Mouse (Mus musculus) MEL (cell line): Measurements from ENCODE around the gene Cep170.

Experiments used
- CTCF ChIP-seq, 3 experiments: IDR thresholded peaks in 2 of 3; conservative IDR thresholded peaks in 1 of 3; 2 replicates each; pipeline ENCODE4 v1.5.1; 2011 to 2012; ENCODE audit warnings: low read length in 3 of 3, low read depth in 2 of 3, mild to moderate bottlenecking in 2 of 3, improper control_type of control experiment in 1 of 3, inconsistent platforms in 1 of 3, mixed read lengths in 1 of 3, moderate library complexity in 1 of 3; ENCODE audit not compliant: control insufficient read depth in 1 of 3, insufficient read depth in 1 of 3, poor library complexity in 1 of 3, severe bottlenecking in 1 of 3
- EP300 ChIP-seq, 2 experiments: IDR thresholded peaks; 2 replicates each; pipeline ENCODE4 v1.6.1; 2011; ENCODE audit warnings: improper control_type of control experiment in 2 of 2, low read length in 2 of 2, low read depth in 1 of 2, mild to moderate bottlenecking in 1 of 2
- ETS1 ChIP-seq: IDR thresholded peaks from 2 replicates; pipeline ENCODE4 v1.6.1; 2012; ENCODE audit warnings: low read depth, mild to moderate bottlenecking, inconsistent platforms, low read length, improper control_type of control experiment, moderate library complexity
- GATA1 ChIP-seq: IDR thresholded peaks from 2 replicates; pipeline ENCODE4 v1.6.1; 2011; ENCODE audit warnings: low read depth, low read length, improper control_type of control experiment
- HCFC1 ChIP-seq: IDR thresholded peaks from 2 replicates; pipeline ENCODE4 v1.6.1; 2012; ENCODE audit warnings: low read depth, mild to moderate bottlenecking, inconsistent platforms, low read length, improper control_type of control experiment, moderate library complexity
- MXI1 ChIP-seq: IDR thresholded peaks from 2 replicates; pipeline ENCODE4 v1.6.1; 2011; ENCODE audit warnings: mild to moderate bottlenecking, low read depth, low read length, improper control_type of control experiment
- POLR2A ChIP-seq, 2 experiments: IDR thresholded peaks; 2 replicates each; pipeline ENCODE4 v1.6.1; 2011 to 2012; ENCODE audit warnings: low read length in 2 of 2, mild to moderate bottlenecking in 2 of 2, control low read depth in 1 of 2, improper control_type of control experiment in 1 of 2, low read depth in 1 of 2, moderate library complexity in 1 of 2; ENCODE audit not compliant: control insufficient read depth in 1 of 2, insufficient read depth in 1 of 2, poor library complexity in 1 of 2
- POLR2AphosphoS2 ChIP-seq: IDR thresholded peaks from 2 replicates; pipeline ENCODE4 v1.6.1; 2011; ENCODE audit warnings: low read length, improper control_type of control experiment
- POLR2AphosphoS5 ChIP-seq: IDR thresholded peaks from 2 replicates; pipeline ENCODE4 v1.6.1; 2012; ENCODE audit warnings: low read depth, borderline replicate concordance, mild to moderate bottlenecking, inconsistent platforms, low read length, moderate library complexity, mixed read lengths
- TAL1 ChIP-seq: IDR thresholded peaks from 2 replicates; pipeline ENCODE4 v1.6.1; 2012; ENCODE audit warnings: mild to moderate bottlenecking, inconsistent platforms, low read length, moderate library complexity, mixed read lengths
- USF2 ChIP-seq, 2 experiments: IDR thresholded peaks; 2 replicates each; pipeline ENCODE4 v1.6.1; 2011 to 2012; ENCODE audit warnings: improper control_type of control experiment in 2 of 2, low read length in 2 of 2, borderline replicate concordance in 1 of 2, inconsistent platforms in 1 of 2, low read depth in 1 of 2, mild to moderate bottlenecking in 1 of 2; ENCODE audit not compliant: insufficient read depth in 1 of 2

GRCm38 (mm10) chr1:176824611-176825010 lies 10.7 kb upstream of the Cep170 start:
- TF ChIP-seq MXI1 (no peak), GATA1 (no peak), HCFC1 (no peak), POLR2AphosphoS2 (no peak), POLR2AphosphoS5 (no peak), CTCF (IDR thresholded peaks at IDR 0.05 in 2 of 3, conservative IDR thresholded peaks at IDR 0.05 in 1 of 3; ENCODE audit: control insufficient read depth in 1 of 3, insufficient read depth in 1 of 3, low read depth in 2 of 3, low read length in 3 of 3, poor library complexity in 1 of 3, severe bottlenecking in 1 of 3) (no peak), ETS1 (no peak), POLR2A (IDR thresholded peaks at IDR 0.05; ENCODE audit: control insufficient read depth in 1 of 2, insufficient read depth in 1 of 2, low read depth in 1 of 2, low read length in 2 of 2, poor library complexity in 1 of 2) (no peak), USF2 (IDR thresholded peaks at IDR 0.05; ENCODE audit: borderline replicate concordance in 1 of 2, insufficient read depth in 1 of 2, low read depth in 1 of 2, low read length in 2 of 2) (no peak), TAL1 (no peak), EP300 (IDR thresholded peaks at IDR 0.05; ENCODE audit: low read depth in 1 of 2, low read length in 2 of 2) (no peak)
